Mouse (Mus musculus): ENCODE measurements at regions not wholly inside any gene's neighbourhood (a gene's known extent, or its start where the extent isn't known, plus 50 kb on each side); places are given as distances from the start of the nearest gene placed in this dataset.

DNA sequence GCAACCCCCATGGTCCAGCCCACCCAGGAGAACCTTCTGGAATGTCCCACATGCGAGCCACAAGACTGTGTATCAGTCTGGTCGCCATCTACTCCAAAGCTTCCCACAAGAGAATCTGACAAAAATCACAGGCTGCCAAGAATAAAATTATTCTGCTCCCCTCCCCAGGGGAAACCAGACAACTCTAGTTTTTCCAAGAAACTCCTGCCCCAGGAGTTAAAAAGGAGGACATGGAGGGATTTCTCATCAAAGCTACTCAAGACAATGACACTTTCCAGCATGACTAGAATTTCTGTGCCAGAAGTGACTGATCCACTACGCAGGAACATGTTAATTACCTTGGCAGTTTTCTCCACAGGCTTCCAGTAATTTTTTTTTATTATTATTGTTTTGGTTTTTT is 98.4 kb downstream of the Psmg1 start:
- no peak for DNase-seq (ENCODE audit: low spot score in 2 of 2)

DNA sequence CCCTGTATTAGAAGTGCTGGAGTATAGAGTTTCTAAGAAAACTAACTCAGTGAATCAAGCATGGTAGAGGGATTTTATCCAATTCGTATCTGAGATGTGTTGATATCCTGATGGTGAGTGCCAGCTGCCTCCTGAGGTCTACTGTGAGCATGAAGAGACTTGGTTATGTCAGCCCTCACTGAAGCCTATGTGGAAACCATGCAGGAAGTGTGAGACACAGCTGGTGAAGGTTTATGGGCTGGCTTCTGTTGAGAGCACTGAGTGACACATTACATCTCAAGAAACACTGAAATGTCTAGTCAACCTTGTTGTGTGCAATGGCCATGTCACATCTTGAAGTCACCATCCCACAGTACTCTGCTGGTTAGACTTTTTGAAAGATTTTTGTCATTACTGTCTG is 104.6 kb downstream of the Psmg1 start:
- DNase-seq (ENCODE audit: low spot score in 2 of 2), result peak in 1 of 2 experiments; percentile 5

DNA sequence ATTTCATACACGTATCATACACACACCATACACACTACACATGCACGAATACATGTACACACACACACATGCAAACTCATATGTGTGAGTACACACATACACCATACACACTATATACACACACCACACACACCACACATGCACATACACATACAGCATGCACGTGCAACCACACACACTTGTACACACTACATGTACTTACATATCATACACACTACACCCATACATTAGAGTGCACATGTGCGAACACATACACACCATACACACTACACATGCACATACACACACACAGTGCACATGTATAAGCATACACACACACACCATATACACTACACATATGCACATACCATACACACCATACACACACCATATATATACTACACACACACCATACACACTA is 117.5 kb downstream of the Psmg1 start:
- no peak for DNase-seq (ENCODE audit: low spot score in 2 of 2)

DNA sequence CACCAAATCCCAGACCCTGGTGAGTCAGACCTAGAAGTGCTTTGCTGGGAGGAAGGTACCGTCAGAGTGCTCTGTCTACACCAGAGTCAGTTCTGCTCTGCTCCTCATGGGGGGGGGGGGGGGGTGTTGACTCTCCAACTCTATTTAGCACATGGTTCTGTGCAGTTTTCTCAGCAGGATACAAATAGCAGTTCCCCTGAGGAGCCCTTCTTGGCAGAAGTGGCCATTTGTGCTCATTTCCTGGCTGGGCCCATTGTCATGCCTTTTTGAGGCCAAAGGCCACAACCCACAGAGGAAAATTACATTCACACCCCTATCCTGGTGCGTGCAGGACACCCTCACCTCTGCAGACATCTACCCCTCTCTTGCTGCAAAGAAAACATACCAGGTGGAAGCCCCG is 118.3 kb downstream of the Psmg1 start:
- peak in 1 of 2 experiments; percentile 52 for DNase-seq (ENCODE audit: low spot score in 2 of 2)

DNA sequence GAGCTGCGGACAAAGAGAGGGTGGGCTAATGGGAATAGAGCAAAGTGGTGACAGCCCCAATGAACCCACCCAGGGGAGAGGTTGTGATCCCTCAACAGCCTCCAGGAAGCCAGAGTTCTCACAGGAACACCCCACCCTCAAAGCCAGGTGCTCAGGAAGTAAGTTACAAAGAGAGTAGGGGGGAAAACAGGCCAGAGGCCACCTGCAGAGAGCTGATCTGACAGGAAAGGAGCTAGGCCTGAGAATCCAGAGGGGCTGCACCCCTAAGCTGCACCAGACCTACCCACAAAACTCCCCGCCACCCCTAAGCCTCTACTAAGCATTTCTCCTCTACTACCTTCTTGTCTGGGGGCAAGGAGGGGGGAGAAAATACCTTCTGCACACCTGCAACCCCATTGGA is 120.5 kb downstream of the Psmg1 start:
- peak in 1 of 2 experiments; percentile 55 for DNase-seq (ENCODE audit: low spot score in 2 of 2)

DNA sequence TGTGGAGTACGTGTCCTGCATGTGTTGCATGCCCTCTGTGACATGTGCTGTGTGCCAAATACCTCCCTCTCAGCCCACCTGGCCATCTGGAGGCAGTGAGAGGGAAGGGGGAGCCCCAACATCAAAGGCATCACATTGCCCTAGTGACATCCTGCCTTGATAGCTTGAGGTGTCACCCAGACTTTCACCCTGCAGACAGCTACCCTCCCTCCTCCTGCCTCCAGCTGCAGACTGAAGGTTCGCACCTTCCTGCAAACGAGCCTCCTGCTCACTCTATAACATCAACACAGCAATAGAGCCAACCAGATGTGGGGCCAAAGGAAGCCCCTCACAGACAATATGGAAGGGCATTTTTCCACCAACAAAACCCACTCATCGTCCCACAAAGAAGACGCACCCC is 121.3 kb downstream of the Psmg1 start:
- peak in 1 of 2 experiments; percentile 60 for DNase-seq (ENCODE audit: low spot score in 2 of 2)

DNA sequence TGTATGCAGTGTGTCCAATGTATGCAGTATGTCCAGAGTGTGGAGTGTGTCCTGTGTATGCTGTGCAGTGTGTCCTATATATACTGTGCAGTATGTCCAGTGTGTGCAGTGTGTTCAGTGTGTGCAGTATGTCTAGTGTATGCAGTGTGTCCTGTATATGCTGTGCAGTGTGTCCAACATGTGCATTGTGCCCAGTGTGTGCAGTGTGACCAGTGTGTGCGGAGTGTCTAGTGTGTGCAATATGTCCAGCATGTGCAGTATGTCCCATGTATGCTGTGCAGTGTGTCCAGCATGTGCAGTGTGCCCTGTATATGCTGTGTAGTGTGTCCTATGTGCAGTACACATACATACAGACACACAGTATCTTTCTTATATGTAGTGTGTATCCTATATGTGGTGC is 121.9 kb downstream of the Psmg1 start:
- peak in 1 of 2 experiments; percentile 38 for DNase-seq (ENCODE audit: low spot score in 2 of 2)

DNA sequence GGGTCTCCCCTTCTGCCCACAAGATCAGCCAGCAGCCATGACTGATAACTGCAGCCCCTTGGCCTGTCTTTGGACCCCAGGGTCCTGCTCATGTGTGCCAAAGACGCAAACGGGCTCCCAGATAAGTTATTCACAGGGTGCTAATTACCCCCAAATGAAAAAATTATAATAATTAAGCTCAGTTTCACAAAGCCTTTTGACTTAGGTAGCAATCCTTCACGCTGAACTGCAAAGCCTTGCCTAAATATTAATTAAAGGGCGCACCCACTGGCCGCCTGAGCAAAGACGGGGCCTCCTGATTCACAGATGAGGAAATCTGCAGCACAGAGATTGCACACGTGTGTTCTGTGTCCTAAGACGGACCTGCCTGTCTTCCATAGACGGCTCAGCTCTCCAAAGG is 123.2 kb downstream of the Psmg1 start:
- DNase-seq (ENCODE audit: low spot score in 2 of 2), result peak; percentile 8 to 53

DNA sequence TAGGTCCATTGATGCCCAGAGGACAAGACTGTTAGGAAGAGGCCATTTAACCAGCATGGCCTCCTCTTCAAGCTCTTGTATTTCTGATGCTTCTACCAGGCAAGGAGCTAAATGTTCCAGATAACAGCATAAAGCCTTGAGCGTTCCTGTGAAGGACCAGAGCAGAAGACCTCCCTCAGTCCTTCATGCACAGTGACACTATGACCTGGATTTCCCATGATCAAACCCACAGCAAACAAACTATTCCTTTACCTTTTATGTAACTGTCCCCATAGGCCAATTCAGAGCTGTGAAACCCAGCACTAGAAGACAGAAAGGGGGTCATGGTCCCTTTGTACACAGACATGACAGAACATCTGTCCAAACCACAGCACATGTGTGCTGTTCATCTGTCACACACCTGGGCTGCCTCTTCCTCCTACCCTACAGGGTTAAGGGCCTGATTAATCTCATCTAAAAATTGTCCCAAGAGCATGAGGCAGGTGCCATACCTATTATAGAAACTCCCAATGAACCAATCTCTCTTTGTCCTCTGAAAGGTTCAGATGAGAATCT is 123.8 kb downstream of the Psmg1 start:
- peak; percentile 5 to 43 for DNase-seq (ENCODE audit: low spot score in 2 of 2)

DNA sequence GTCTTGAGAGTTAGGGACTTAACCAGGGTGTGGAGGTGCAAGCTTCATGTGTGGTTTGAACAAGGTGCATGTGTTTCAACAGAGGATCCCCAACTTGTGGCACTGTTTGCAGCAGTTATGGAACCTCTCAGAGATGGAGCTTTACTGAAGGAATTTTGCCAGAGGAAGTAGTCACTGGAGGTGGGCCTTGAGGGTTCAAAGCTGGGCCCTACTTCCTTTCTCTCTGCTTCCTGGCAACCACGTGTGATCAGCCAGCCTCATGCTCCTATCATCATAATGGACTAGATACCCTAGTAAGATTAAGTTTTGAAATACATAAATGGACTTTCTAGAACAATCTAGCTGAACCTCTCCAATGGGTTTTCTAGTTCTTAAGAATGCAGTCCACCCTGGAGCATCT is 125.2 kb downstream of the Psmg1 start:
- no peak for DNase-seq (ENCODE audit: low spot score in 2 of 2)

DNA sequence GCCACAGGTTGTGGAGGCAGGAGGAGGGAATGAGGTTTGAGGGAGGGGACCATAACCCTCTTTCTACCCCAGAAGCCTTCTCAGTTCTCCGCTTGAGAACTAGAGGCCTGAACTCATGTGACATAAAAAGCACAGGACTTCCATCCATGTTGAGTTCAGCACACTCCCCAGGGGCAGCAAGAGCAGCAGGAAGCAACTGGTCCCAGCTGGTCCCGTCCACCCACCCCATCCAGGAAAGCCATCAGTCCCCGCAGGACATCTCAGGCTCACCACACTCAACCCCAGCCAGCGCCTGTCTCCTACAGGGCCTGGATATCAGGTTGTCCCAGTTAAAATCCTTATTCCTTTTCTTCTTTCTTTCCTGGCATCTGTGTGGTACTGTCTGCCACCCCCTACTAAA is 126.1 kb downstream of the Psmg1 start:
- peak; percentile 10 to 54 for DNase-seq (ENCODE audit: low spot score in 2 of 2)

DNA sequence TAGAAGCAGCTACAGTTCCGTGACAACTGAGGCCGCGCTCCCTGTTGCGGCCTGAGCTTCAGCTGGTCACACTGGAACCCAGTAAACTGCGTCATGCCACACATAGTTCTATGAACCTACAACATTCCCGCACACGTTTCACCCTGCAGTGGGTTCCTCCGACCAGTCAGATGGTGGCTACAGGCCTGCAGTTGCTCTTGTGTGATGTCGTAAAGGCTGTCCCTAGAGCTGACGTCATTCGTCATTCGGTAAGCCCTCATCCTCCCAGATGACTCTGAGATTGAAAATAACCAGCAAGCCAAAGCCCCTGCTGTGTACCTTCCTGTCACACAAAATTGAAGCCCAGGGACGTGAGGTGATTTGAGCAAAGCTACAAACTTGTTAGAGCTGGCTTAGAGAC is 126.7 kb downstream of the Psmg1 start:
- DNase-seq (ENCODE audit: low spot score in 2 of 2), result peak; percentile 5 to 54

DNA sequence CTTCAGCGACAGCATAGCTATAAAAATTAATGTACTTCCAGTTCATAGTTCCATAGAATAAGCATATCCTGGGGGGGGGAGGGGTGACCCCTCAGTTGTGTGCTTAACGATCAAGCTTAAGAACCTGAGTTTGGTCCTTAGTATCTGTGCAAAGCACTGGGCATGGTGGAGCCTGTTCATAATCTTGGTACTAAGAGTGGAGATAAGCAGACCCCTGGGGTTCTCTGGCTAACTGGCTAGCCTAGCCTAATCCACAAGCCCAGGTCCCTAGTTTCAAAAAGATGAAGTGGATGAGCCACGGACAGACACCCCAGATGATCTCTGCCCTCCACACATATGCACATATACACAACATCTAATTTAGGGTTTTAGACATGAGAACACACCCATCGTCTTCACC is 127.2 kb downstream of the Psmg1 start:
- no peak for DNase-seq (ENCODE audit: low spot score in 2 of 2)

DNA sequence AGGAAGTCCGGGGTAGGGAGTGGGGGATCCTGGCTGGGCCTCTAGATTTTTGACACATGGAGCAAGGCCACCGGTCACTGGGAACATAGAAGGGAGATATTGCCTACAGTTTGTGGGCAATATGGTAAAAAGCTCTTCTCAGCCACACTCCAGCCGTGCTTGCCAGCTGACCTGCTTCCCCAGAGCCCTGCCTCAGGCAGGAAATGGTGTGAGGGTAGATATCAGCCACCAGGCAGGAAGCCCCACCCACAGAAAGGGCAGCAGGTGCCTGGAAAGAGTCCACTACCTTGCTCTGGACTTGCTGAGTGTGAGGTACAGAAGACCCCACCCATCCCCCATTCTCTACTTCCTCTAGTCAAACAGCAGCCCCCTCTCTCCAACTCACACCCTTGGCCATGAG is 128.1 kb downstream of the Psmg1 start:
- DNase-seq (ENCODE audit: low spot score in 2 of 2), result peak in 1 of 2 experiments; percentile 58

DNA sequence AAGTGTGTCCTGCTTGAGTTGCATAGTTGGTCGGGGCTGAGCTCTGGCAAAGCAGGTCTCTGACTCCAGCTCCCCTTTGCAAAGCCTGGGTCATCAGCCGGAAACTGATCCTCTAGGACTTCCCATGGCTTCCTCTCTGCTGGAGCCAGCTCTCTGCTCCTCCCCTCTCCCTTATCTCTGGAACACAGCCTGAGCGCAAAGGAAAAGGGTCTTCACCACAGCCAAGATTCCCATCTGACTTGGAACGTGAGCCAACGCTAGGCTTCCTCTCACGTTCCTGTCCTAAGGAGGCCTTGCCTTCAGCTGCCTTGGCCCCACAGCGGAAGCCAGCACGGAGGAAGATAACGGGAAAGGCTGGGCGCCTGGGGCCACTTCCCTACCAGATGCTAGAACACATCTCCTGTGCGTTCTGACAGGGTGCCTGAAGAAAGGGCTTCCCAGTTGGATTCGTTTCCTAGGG is 129.5 kb downstream of the Psmg1 start:
- peak in 1 of 2 experiments; percentile 58 for DNase-seq (ENCODE audit: low spot score in 2 of 2)

DNA sequence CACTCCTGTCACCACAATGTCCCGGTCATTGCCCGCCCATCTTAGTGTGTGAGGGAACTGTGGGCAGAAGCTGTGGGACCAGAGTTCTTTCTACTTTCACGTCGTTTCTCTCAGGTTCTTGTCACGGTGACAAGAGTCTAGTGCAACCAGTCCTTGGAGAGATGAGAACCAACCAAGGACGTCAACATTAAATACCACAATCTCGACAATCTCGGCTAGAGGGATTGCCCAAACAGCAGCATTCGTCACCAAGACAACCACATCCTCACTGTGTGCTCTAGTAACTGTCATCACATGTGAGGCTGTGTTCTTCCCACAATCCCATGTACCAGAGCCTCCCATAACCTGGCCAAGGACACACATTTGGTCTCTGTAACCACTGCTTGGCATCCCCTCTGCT is 129.9 kb downstream of the Psmg1 start:
- DNase-seq (ENCODE audit: low spot score in 2 of 2), result peak in 1 of 2 experiments; percentile 50

DNA sequence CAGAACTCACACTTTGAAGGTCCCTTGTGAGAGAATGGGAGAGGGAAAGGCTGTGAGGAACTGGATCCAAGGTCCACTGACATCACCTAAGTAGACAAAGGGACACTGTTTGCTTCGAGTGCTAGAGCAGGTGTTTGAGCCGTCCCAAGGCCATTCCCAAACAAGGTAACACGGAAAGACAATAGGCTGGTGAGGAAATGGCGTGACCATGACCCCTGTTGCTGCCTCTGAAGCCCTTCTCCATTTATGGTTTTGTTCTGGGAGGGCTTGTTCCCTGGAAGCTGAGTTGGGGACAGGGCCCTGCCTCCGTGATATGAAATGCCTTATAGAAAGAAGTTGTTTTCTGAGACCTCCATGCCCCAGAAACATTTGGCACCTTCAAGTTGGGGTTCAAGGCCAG is 130.6 kb downstream of the Psmg1 start:
- DNase-seq (ENCODE audit: low spot score in 2 of 2), result no peak

DNA sequence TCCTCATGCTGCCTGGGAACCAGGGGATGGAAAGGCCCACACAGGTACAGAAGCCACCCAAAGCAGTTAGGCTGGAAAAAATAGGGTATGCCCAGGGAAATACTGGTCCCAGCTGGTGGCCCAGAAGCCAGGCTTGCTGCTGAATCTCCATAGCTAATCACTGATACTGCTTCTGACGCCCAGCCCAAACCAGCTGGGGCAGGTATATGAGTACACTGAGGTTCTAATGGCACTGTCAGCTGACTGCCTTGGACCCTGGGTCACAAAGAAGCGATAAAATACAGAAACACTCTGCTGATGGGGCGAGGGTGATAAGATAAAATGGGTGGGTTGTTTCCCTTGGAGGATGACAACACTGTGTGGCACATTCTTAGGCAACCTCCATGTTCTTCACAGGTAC is 133.4 kb downstream of the Psmg1 start:
- no peak for DNase-seq (ENCODE audit: low spot score in 2 of 2)

DNA sequence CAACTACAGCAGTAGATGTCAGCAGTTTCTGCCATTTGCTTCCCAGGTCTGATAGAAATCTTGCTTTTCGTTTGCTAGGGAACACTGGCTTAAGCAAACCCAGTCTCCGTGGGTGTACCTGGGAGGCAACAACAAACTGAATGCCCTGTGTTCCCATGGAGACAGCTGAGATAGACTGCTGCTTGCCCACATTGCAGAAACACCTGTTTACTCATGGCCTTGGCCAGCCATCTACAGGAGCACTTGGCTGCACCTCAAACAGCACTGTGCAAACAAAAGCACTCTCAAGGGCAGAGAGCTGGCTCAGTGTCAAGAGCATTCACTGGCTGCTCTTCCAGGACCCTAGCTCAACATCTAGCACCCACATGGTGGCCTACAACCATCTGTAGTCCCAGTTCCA is 135.5 kb downstream of the Psmg1 start:
- DNase-seq (ENCODE audit: low spot score in 2 of 2), result no peak

DNA sequence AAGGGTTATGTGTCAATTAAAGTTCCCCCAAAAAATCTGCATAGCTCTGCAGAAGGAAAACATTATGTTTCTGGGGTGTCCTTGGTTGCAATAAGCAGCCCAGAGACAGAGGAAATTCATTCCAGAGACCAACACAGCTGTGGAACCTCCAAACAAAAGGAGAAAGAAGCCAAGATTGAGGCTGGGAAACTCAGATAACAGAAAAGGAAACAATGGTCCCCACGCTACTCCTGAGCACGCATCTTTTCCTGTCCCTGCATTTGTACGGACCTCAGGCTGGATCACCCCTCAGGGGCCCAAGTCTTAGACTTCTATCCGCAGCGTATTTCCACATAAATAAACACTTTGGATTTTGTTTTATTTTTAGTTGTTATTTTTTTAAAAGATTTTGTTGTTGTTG is 138.9 kb downstream of the Psmg1 start:
- no peak for DNase-seq (ENCODE audit: low spot score in 2 of 2)

DNA sequence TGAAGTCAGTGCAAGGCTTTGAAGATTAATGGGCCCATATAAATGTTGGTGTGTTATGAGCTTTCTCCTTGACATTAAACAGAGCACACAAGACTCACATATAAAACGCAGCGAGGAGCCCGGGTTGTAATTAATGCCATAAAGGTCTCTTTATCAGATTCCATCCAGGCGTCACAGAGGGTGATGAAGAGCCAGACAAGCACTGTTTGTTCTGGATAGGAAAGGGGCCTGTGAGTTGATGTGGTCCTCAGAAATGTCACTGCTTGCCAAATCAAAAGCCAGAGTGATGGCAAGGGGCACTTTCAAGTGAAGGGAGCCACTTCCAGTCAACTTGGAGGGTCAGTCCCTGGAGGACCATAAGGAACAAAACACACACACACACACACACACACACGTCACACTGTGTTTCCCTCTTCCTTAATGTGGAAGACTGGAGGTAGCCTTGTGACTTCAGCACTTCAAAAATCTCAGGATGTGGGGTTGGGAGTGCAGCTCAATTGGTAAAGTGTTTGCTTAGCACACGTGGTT is 142.1 kb downstream of the Psmg1 start:
- no peak for DNase-seq (ENCODE audit: low spot score in 2 of 2)

DNA sequence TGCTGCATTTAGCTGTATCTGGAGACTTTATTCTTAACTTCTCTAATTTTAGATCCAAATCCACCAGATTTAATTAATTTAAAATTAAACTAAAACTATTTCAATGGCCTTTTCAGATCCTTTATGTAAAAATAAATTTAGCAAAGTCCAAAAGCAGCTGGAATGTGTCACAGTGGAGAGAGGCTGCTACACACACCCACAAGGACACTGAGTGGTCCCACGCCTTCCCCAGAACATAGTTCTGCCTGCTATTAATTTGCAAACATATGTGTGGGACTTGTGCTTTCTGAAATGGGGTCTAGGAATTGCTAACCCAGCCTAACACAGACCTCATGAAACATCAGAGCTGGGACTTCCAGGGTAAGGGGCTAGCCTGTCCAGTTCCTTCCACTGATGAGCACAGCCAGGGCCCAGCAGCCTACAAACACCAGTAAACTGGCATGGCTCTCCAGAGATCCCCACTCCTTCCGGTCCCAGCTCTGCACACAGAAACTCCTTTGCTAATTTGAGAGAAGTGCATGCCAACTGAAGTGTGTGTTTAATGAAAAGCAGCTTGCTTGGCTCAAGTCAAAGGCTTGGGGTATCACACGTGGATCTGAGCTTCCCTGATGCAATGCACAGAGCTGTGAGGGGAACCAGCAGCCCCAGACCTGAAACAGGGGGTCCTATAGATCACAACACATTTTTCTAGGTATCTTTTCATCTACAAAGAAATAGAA is 142.8 kb downstream of the Psmg1 start:
- DNase-seq (ENCODE audit: low spot score in 2 of 2), result no peak

DNA sequence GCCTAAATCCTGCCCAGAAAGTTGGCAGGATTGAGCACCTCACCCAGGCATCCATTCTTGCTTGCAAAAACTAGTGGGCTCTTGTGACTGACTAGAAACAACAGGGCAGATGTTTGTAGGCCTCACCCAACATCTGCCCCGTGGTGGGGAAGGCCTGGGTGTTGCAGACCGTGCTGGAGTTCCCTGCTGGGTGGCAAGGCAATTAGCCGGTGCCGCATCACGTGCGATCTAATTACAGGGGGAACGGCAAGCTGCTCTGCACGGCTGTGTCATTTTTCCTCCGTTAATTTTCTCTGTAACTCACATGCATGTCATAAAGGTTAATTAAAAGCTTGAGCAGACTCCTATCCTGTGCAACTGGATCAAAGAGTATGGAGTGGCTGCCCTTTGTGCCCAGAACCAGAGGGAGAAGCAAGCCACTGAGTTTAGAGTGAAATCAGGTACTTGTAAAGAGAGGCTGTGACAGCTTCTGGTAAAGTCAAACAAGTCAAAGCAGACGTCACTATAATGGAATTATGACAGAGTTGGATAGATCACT is 143.5 kb downstream of the Ets2 start:
- no peak for DNase-seq (ENCODE audit: low spot score in 2 of 2)

All from spleen, postnatal 4 days (tissue).